Mouse (Mus musculus) cerebellum, postnatal 10 days (tissue): ENCODE data around the gene Brk1.

Experiments used
- DNase-seq, 2 experiments: peaks; one replicate each; pipeline ENCODE4 v3.0.0; 2021; ENCODE audit warnings: mixed read lengths in 2 of 2

Gene Brk1

GRCm38 (mm10) chr6:113604432-113605223 is at the start of gene Brk1:
Gene Brk1, plus strand, starts transcription at chr6:113604772.
- peak; percentile 95 to 96 for DNase-seq

GRCm38 (mm10) chr6:113559736-113560135 is 44.8 kb upstream of the Brk1 start:
- DNase-seq: no peak

GRCm38 (mm10) chr6:113564557-113564956 is 40.0 kb upstream of the Brk1 start:
- DNase-seq: no peak

- DNase-seq: no peak
Measured at GRCm38 (mm10) chr6:113576044-113576443, 28.5 kb upstream of the Brk1 start.

GRCm38 (mm10) chr6:113579306-113579705 is 25.3 kb upstream of the Brk1 start:
- DNase-seq: no peak

GRCm38 (mm10) chr6:113583023-113583422 is 21.5 kb upstream of the Brk1 start:
- DNase-seq: no peak

GRCm38 (mm10) chr6:113585065-113585464 is 19.5 kb upstream of the Brk1 start:
- no peak for DNase-seq

- DNase-seq: peak; percentile 52 to 55
Measured at GRCm38 (mm10) chr6:113586466-113587183, 17.9 kb upstream of the Brk1 start.

- no peak for DNase-seq
Measured at GRCm38 (mm10) chr6:113592637-113593036, 11.9 kb upstream of the Brk1 start.

- DNase-seq: no peak
Measured at GRCm38 (mm10) chr6:113597945-113598344, 6.6 kb upstream of the Brk1 start.

- no peak for DNase-seq
Measured at GRCm38 (mm10) chr6:113599833-113600232, 4.7 kb upstream of the Brk1 start.

- DNase-seq: no peak
Measured at GRCm38 (mm10) chr6:113600543-113601139, 3.9 kb upstream of the Brk1 start, which contains the start of gene Fancd2os. Gene Fancd2os, minus strand, starts transcription at chr6:113600715.

GRCm38 (mm10) chr6:113602821-113603220 is 1.8 kb upstream of the Brk1 start:
- DNase-seq: no peak

- no peak for DNase-seq
Measured at GRCm38 (mm10) chr6:113603993-113604392, 579 bp upstream of the Brk1 start.

- no peak for DNase-seq
Measured at GRCm38 (mm10) chr6:113605224-113605545, 613 bp downstream of the Brk1 start.

- no peak for DNase-seq
Measured at GRCm38 (mm10) chr6:113608871-113609270, 4.3 kb downstream of the Brk1 start.

GRCm38 (mm10) chr6:113609293-113609692 is 4.7 kb downstream of the Brk1 start:
- no peak for DNase-seq

GRCm38 (mm10) chr6:113612258-113612969 is 7.8 kb downstream of the Brk1 start:
- DNase-seq: no peak

GRCm38 (mm10) chr6:113614152-113614551 is 9.6 kb downstream of the Brk1 start:
- DNase-seq: no peak

- DNase-seq: no peak
Measured at GRCm38 (mm10) chr6:113614997-113615396, 10.4 kb downstream of the Brk1 start.

- DNase-seq: no peak
Measured at GRCm38 (mm10) chr6:113615489-113615888, 10.9 kb downstream of the Brk1 start.

- no peak for DNase-seq
Measured at GRCm38 (mm10) chr6:113623386-113623785, 18.8 kb downstream of the Brk1 start.
